Mouse (Mus musculus) lung, adult 2 months (tissue): ENCODE measurements at regions not wholly inside any gene's neighbourhood (a gene's known extent, or its start where the extent isn't known, plus 50 kb on each side); places are given as distances from the start of the nearest gene placed in this dataset.

Experiments used
- CTCF ChIP-seq: fragments of 200-500 bp; IDR thresholded peaks from 2 replicates; pipeline ENCODE4 v1.5.1; 2011; ENCODE audit warnings: mild to moderate bottlenecking, low read length, control low read depth; ENCODE audit not compliant: insufficient read depth
- POLR2A ChIP-seq: fragments of 200-500 bp; IDR thresholded peaks from 2 replicates; pipeline ENCODE4 v1.6.1; 2011; ENCODE audit warnings: low read depth, mild to moderate bottlenecking, control low read depth, low read length, borderline replicate concordance; ENCODE audit errors: extremely low read depth

- TF ChIP-seq POLR2A, result no peak
- TF ChIP-seq CTCF, result no peak
These were observed 101.9 kb downstream of the Gm525 start for GRCm38 (mm10) chr11:89175511-89175910.
